Mouse (Mus musculus) lung, postnatal 25 days (tissue): ENCODE results near the gene Ddah2.
"Not testable (repeated sequence)": the region's sequence is repeated elsewhere in the genome, so short reads cannot be mapped to it uniquely, and the experiment has no call there.

Source experiments
- DNase-seq: peaks from one replicate; pipeline ENCODE4 v3.0.0; 2022; ENCODE audit warnings: low spot score

Gene Ddah2

GRCm38 (mm10) chr17:35027277-35028068, 31.4 kb upstream of the Ddah2 start, which contains the start of gene Sapcd1:
Sapcd1 (minus strand) TSS chr17:35028016.
- no peak for DNase-seq

DNA sequence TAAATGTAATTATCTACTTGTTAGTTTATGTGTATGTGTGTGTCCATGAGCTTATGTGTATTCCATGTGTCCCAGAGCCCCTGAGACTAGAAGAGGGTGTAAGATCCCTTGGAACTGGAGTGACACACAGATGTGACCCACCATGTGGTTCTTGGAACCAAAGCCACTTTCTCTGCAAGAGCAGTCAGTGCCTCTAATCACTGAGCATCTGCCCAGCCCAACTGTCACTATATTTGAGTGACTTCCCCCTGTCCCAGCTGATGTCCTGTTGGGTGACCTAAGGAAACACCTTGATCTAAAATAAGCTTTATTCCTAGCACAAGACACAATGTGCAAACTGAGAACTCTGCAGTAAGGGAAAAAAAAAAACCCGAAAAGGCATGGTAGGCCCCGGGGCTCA, 30.5 kb upstream of the Ddah2 start:
- DNase-seq: no peak

DNA sequence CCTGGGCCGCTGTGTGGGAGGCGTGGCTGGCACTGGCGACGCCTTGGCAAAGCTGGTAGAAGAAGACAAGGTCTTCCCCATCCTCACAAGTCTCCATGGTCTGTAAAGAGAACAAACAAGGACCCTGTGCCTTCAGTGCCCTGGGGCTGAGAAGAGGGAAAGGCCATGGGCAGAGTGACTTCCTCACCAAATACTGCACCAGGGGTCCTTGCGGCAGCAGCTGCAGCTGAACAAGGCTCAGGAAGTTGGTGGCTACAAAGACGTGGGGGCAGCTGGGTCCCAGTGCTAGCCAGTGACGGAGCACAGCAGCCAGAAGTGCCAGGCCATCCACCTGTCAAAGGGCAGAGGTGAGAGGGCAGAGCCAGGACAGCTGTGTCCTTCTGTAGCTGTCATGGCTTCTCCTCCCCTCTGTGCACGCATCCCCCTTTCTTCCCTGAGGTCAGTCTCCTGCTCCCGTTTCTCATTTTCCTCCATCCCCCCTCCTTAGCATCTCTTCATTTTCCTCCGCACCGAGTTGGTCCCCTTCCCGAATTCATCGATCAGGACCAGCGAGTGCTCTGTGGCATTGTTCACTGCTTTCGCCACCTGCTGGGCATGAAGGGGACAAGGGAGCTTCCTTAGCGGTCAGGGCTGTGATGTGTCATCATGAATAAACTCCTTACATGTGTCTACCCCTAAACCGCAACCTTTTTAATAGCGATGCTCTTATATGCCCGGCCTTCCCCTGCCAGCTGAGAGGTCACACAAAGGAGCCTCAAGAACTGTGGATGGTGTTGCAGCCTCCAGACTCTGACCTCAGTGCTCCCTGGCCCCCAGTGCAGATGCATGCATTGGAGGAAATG, 28.9 kb upstream of the Ddah2 start:
- peak; percentile 30 for DNase-seq

DNA sequence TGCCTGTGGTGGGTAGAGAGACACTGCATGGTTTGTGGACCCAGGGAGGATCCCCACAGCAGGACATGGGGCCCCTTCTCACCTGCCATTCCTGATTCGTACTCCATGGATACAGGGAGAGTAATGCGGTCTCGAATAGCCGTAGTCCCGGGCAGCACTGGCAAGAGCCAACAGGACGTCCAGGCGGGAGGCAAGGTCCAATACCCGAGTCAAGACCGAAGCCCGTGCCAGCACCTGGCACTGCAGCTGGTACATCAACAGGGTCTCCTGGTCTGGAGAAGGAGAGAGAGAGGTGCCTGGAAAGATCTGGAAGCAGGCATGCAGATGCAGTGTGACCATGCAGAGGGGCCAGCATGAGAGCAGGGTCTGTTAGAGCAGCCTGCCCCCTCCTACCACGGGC, 27.6 kb upstream of the Ddah2 start:
- no peak for DNase-seq

- no peak for DNase-seq
Observed at GRCm38 (mm10) chr17:35031880-35032279, 27.0 kb upstream of the Ddah2 start.

DNA sequence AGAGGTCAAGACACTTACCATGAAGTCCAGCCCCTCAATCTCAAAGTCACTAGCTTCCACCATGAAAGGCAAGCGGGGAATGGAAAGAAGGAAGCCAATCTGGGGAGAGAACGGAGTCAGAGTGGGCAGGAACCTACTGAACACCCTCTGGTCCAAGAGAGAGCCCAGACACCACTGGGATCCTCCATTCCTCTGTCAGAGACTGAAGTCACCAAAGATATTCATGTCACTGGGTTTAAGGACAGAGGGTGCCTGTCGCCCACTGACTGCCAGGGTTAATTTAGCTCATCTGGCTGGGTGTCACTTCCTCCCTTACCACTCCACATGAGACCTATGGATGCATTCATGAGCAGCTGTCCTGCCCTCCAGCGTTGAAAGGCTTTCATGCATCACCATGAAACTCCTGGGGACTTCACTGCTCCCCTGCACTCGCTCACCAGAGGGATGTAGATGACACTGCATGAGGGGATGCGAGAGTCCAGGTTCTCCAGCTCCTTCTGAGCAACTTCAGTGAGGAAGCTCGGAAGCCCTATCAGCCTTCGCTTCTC, 26.4 kb upstream of the Ddah2 start:
- DNase-seq: no peak

- DNase-seq: not testable (repeated sequence)
Observed at GRCm38 (mm10) chr17:35033703-35034102, 25.1 kb upstream of the Ddah2 start.

GRCm38 (mm10) chr17:35034896-35035295, 23.9 kb upstream of the Ddah2 start:
- no peak for DNase-seq

DNA sequence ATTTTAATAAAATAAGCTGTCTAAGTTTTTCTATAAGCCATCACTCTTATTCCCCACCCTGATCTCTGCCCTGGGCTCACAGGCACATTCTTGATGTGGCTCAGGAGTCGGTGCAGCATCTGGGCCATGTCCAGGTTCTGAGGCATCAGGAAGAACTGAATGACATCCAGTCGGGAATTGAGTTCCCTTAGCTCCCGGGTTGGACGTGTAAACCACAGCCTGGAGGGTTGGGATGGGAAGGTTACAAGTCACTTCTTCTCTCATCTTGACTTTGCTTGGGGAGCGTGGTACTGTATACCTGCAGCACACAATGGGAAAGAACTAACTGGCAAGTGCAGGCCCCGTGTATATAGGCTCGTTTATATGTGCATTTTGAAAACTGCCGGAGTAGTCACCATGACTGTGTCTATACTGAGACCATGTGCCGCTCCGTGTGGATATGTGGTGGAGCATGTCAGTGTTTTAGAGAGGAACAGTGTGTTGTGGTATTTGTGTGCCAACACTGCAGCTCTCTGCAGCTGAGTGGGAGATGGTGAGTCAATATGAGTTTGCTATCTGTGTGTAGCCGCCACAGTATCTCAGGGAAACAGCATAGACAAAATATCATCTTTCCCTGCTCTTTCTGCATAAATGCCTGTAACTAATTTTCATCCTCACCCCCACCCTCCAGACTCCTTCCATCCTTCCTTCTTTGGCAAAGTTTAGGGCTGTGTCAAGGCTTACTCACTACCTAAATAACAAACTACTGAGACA, 19.5 kb upstream of the Ddah2 start:
- no peak for DNase-seq

DNA sequence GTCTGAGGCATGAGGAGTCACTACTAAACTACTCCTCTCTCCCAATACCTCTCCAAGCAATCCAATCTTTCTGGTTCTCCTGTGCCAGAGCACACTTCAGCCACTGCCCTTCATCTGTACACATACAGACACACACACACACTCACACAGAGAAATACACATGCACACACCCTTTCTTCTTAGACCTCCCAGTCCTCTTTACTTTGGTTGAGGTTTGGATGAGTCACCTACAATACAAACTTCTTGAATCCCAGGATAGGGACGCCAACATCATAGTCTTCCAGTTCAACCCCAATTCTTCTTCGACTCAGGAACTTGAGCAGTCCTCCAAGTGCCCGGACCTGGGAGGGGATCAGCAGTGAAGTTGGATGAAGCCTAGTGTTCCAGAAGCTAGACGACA, 15.0 kb upstream of the Ddah2 start:
- DNase-seq: no peak

GRCm38 (mm10) chr17:35044904-35045806, 13.7 kb upstream of the Ddah2 start:
- no peak for DNase-seq

DNA sequence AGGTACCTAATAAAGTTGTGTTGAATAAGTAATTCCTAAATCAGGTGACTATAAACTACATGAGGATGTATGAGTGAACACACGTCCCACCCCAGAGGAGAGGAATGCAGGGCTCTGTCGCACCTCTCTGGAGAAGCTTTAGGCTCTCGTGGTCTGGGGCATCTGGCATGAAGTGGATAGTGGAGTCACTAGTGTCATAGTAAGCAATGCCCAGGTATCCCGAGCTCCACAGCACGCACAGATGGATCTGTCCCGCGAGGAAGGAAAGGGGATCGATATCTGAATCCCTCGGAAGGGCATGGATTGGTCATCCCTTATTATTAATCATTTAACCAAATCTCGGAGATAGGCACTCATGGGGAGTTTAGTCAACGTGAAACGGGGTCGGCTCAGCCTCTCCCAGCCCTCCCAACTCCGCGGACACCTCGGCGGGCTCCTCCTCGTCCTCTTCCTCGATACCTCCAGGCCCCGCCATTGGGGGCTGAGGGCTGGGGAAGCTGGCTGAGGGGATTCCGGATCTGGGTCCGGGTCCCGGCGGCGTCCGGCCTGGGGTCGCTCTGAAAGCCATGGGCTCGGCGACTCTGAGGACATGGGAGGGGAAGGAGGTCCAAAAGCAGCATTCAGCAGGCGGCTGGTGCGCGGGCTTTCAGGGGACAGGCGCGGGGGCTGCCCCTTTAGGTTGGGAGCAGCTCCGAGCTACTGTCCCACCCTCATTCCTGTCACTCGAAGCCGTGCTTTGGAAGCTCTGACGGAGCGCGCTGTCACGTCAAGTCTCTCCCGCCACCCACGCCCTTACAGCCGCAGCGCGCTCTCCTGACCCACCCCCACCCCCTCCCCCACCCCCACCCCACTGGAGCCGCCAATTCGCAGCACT, 12.8 kb upstream of the Ddah2 start:
- DNase-seq: no peak

GRCm38 (mm10) chr17:35046681-35047455, 12.0 kb upstream of the Ddah2 start, which contains the start of gene Msh5:
Msh5 (minus strand) TSS chr17:35046745.
- DNase-seq: peak; percentile 98

GRCm38 (mm10) chr17:35047688-35048087, 11.1 kb upstream of the Ddah2 start:
- DNase-seq: peak; percentile 55

- no peak for DNase-seq
Observed at GRCm38 (mm10) chr17:35048149-35048931, 10.5 kb upstream of the Ddah2 start.

DNA sequence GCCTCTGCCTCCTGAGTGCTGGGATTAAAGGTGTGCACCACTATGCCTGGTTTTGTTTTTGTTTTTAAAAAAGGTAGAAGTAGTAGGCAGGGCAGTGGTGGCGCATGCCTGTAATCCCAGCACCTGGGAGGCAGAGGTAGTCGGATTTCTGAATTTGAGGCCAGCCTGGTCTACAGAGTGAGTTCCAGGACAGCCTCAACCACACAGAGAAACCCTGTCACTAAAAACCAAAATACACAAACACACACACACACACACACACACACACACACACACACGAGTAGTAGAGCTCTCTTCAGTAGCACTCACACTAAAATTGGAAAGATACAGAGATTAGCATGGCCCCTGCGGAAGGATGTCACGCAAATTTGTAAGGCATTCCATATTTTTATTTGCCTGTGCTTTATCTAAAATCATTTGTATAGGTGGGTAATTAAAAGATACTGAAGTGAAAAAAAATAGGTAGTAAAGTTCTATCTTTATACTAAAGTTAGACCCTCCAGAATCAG, 9.8 kb upstream of the Ddah2 start:
- no peak for DNase-seq

GRCm38 (mm10) chr17:35049561-35050016, 9.2 kb upstream of the Ddah2 start, which contains the start of gene Clic1:
Clic1 (plus strand) TSS chr17:35049966.
- peak; percentile 70 for DNase-seq
